In the genomic region with DNA sequence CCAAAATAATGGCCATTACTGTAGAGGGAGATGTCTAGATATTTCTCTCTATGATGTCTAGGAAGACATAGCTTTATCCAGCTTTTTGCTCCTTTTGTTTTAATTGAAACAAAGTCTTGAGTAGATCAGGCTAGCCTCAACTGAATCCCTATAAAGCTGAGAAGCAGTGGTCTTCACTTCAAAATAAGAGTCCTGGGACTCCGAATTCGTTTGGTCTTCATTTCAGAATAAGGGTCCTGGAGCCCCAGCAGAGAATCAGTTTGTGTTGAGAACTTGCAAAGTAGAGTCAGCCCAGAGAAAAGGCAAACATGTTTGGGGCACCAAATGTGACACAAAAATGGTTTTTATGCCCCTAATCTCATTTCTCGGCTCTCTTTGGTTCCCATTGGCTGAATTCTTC, we compare ENCODE assay signal across 20 mouse cellular contexts. TPM values are rescaled to one million over a fixed set of nuclear protein-coding genes. Genes with fewer than 3 reads are reported as not detected.
A peak's percentile ranks its signal among the peaks of the same experiment; 100 is the strongest.
DNase-seq lines count a peak whose midpoint lies in the region; ATAC-seq and TF ChIP-seq lines count a peak whose summit lies in the region.
"Had no signal": no experiment of that assay in that cellular context is flagged by ENCODE, and none has a peak within 500 bp of the region (broad histone marks: within the 10 kb centered on the region; RNA-seq: fewer than 3 reads in every experiment).

No protein-coding gene starts in this region.

- H3K4me1 ChIP-seq in hindbrain, postnatal 0 days (ENCODE audit: insufficient read depth, low read length) = no peaks in the 10 kb centered on the region
- H3K4me1 ChIP-seq in hindbrain, embryonic 13.5 days (replicated peaks) = peaks cover 13% of the 10 kb centered on the region
- 0 out of 4 replicates have a peak, but pooled peaks cover 0 to 3% of the 10 kb centered on the region in 2 experiments for H3K4me1 ChIP-seq in MEL (ENCODE audit: control insufficient read depth in 1 of 2, insufficient read depth in 2 of 2, low read length in 2 of 2)
- peaks cover 10% of the 10 kb centered on the region for H3K4me1 ChIP-seq in liver, embryonic 12.5 days

- H3K4me2 ChIP-seq in hindbrain, postnatal 0 days (ENCODE audit: low read depth, low read length) = no peak overlapping the region
- no peak overlapping the region for H3K4me2 ChIP-seq in hindbrain, embryonic 13.5 days
- H3K4me2 ChIP-seq in liver, embryonic 12.5 days = no peak overlapping the region
- H3K4me2 ChIP-seq: heart, embryonic 13.5 days; liver, embryonic 15.5 days had no signal

- no peak overlapping the region for H3K4me3 ChIP-seq in hindbrain, postnatal 0 days (ENCODE audit: low read length)
- H3K4me3 ChIP-seq in hindbrain, embryonic 13.5 days = no peak overlapping the region
- H3K4me3 ChIP-seq in MEL (ENCODE audit: control insufficient read depth in 1 of 2, insufficient read depth in 1 of 2, low read depth in 2 of 2, low read length in 2 of 2) = no peak overlapping the region
- H3K4me3 ChIP-seq in liver, embryonic 12.5 days = no peak overlapping the region
- H3K4me3 ChIP-seq: erythroblast, embryonic 14.5 days; heart, embryonic 13.5 days; left cerebral cortex, adult 2 months; limb, embryonic 12.5 days; liver, embryonic 15.5 days had no signal

- H3K79me2 ChIP-seq in MEL (ENCODE audit: control insufficient read depth, insufficient read depth, low read length, poor library complexity) = no peaks in the 10 kb centered on the region

- TF ChIP-seq POLR2A in MEL (IDR thresholded peaks at IDR 0.05; ENCODE audit: control insufficient read depth in 1 of 2, insufficient read depth in 1 of 2, low read depth in 1 of 2, low read length in 2 of 2, poor library complexity in 1 of 2) = no peak

- no peaks in the 10 kb centered on the region for H3K9me3 ChIP-seq in hindbrain, postnatal 0 days (ENCODE audit: low read length)
- no peaks in the 10 kb centered on the region for H3K9me3 ChIP-seq in hindbrain, embryonic 13.5 days
- no peaks in the 10 kb centered on the region for H3K9me3 ChIP-seq in MEL (replicated peaks; ENCODE audit: insufficient read depth, low read length)
- no peaks in the 10 kb centered on the region for H3K9me3 ChIP-seq in liver, embryonic 12.5 days (replicated peaks)
- H3K9me3 ChIP-seq: heart, embryonic 13.5 days; limb, embryonic 12.5 days; liver, embryonic 15.5 days had no signal

- H3K36me3 ChIP-seq in hindbrain, postnatal 0 days (ENCODE audit: insufficient read depth, low read length) = no peaks in the 10 kb centered on the region
- H3K36me3 ChIP-seq in hindbrain, embryonic 13.5 days = no peaks in the 10 kb centered on the region
- no peaks in the 10 kb centered on the region; a peak in 2 of 4 replicates for H3K36me3 ChIP-seq in MEL (ENCODE audit: control insufficient read depth in 1 of 2, insufficient read depth in 2 of 2, low read length in 2 of 2)
- H3K36me3 ChIP-seq in liver, embryonic 12.5 days = no peaks in the 10 kb centered on the region
- H3K36me3 ChIP-seq: heart, embryonic 13.5 days; limb, embryonic 12.5 days; liver, embryonic 15.5 days had no signal

- WGBS in hindbrain, postnatal 0 days = 32% methylated on average over 3 of the region's 3 CpGs
- WGBS in hindbrain, embryonic 13.5 days = 37% methylated on average over 3 of the region's 3 CpGs
- 19% methylated on average over 3 of the region's 3 CpGs for WGBS in liver, embryonic 12.5 days (ENCODE audit: insufficient replicate concordance)

- no peak for TF ChIP-seq CTCF in hindbrain, postnatal 0 days (IDR thresholded peaks at IDR 0.05; ENCODE audit: low read depth)
- TF ChIP-seq CTCF in MEL (IDR thresholded peaks at IDR 0.05 in 2 of 3, conservative IDR thresholded peaks at IDR 0.05 in 1 of 3; ENCODE audit: control insufficient read depth in 1 of 3, insufficient read depth in 1 of 3, low read depth in 2 of 3, low read length in 3 of 3, poor library complexity in 1 of 3, severe bottlenecking in 1 of 3) = no peak

- peak; percentile 46 for DNase-seq in hindbrain, postnatal 0 days (ENCODE audit: low spot score)
- DNase-seq in A20 (ENCODE audit: low read depth, low spot score) = peak; percentile 86
- peak; percentile 36 for DNase-seq in MEL (ENCODE audit: low read depth, low spot score)
- peak; percentile 40 for DNase-seq in embryo, embryonic 9.5 days (ENCODE audit: extremely low spot score)
- no peak for DNase-seq in testis, postnatal 14 days (ENCODE audit: low spot score)
- DNase-seq: cerebellum, adult 11-12 months; heart, postnatal 4 days; kidney, adult 18-20 months; thymus, adult 18-20 months had no signal

- H3K27ac ChIP-seq in hindbrain, postnatal 0 days = no peak overlapping the region
- H3K27ac ChIP-seq in hindbrain, embryonic 13.5 days = no peak overlapping the region
- H3K27ac ChIP-seq in MEL (ENCODE audit: control insufficient read depth, low read depth, low read length) = no peak overlapping the region
- no peak overlapping the region for H3K27ac ChIP-seq in liver, embryonic 12.5 days
- H3K27ac ChIP-seq: heart, embryonic 13.5 days; left cerebral cortex, adult 2 months; limb, embryonic 12.5 days; liver, embryonic 15.5 days had no signal

- H3K9ac ChIP-seq in hindbrain, postnatal 0 days (replicated peaks; ENCODE audit: low read length) = no peak overlapping the region
- H3K9ac ChIP-seq in hindbrain, embryonic 13.5 days = no peak overlapping the region
- no peak overlapping the region for H3K9ac ChIP-seq in MEL (ENCODE audit: control insufficient read depth, low read depth, low read length, poor library complexity, severe bottlenecking)
- no peak overlapping the region for H3K9ac ChIP-seq in liver, embryonic 12.5 days
- H3K9ac ChIP-seq: heart, embryonic 13.5 days; limb, embryonic 12.5 days; liver, embryonic 15.5 days had no signal

- ATAC-seq in hindbrain, postnatal 0 days = no peak
- ATAC-seq in hindbrain, embryonic 13.5 days (ENCODE audit: low FRiP score) = no peak
- ATAC-seq in CD4-positive, CD25-positive, alpha-beta regulatory T cell, adult 4 months = no peak
- no peak for ATAC-seq in liver, embryonic 12.5 days

- H3K27me3 ChIP-seq in hindbrain, postnatal 0 days (ENCODE audit: insufficient read depth, low read length) = peaks cover 22% of the 10 kb centered on the region
- H3K27me3 ChIP-seq in hindbrain, embryonic 13.5 days = peaks cover 68% of the 10 kb centered on the region
- H3K27me3 ChIP-seq in MEL (ENCODE audit: control insufficient read depth in 1 of 2, insufficient read depth in 2 of 2, low read length in 2 of 2) = peaks cover 0 to 6% of the 10 kb centered on the region in 2 experiments; a peak in 3 of 4 replicates
- peaks cover 88% of the 10 kb centered on the region for H3K27me3 ChIP-seq in liver, embryonic 12.5 days (replicated peaks)

- no peak for TF ChIP-seq RAD21 in MEL (IDR thresholded peaks at IDR 0.05; ENCODE audit: low read depth, low read length)

- no peak for TF ChIP-seq EP300 in MEL (IDR thresholded peaks at IDR 0.05; ENCODE audit: low read depth in 1 of 2, low read length in 2 of 2)

TF ChIP-seq in MEL, 35 proteins besides CTCF, POLR2A, EP300 and RAD21:
- no peak for TF ChIP-seq ZKSCAN1 (IDR thresholded peaks at IDR 0.05; ENCODE audit: low read depth, low read length)
- no peak for TF ChIP-seq MEF2A (IDR thresholded peaks at IDR 0.05; ENCODE audit: extremely low read depth, insufficient replicate concordance, low read depth, low read length, poor library complexity, severe bottlenecking)
- no peak for TF ChIP-seq NELFE (IDR thresholded peaks at IDR 0.05; ENCODE audit: low read depth, low read length)
- no peak for TF ChIP-seq SMC3 (IDR thresholded peaks at IDR 0.05; ENCODE audit: low read depth, low read length)
TF ChIP-seq in MEL: peak in this region for 0.

RNA-seq across cellular contexts. Expression of gene Ifnlr1, which starts 1.4 kb away (rescaled TPM):
- 0.22 and 0.58 TPM in 2 replicates for total RNA-seq in hindbrain, postnatal 0 days (2014; rRNA removed)
- polyA plus RNA-seq in hindbrain, postnatal 0 days (2015; fragmentation: Nextera tagmentation; extraction: Ambion mirVana) = 0.11 and 0.23 TPM in 2 replicates
- 0.14 and 0.42 TPM in 2 replicates for polyA plus RNA-seq in hindbrain, embryonic 13.5 days (2015; fragmentation: Nextera tagmentation; extraction: Ambion mirVana)
- not detected in 2 replicates for total RNA-seq in MEL (2012; rRNA removed)
- under 1 TPM in 1 of 2 experiments, not detected in 1; 0.03 TPM for polyA plus RNA-seq in MEL (2012; ENCODE audit: insufficient read depth in 1 of 2, insufficient read length in 2 of 2, low read depth in 1 of 2, low replicate concordance in 2 of 2, missing spikeins in 1 of 2)
- not detected for polyA plus RNA-seq in CD4-positive, CD25-positive, alpha-beta regulatory T cell, adult 4 months (2017; shearing (Covaris generic))
- 0.06 and 0.07 TPM in 2 replicates for polyA plus RNA-seq in liver, embryonic 12.5 days (2016; fragmentation: Nextera tagmentation; extraction: Ambion mirVana)
- polyA plus RNA-seq: erythroblast, embryonic 14.5 days had no signal

RNA-seq across cellular contexts. Expression of gene Il22ra1, which starts 43.2 kb away (rescaled TPM):
- total RNA-seq in hindbrain, postnatal 0 days (2014; rRNA removed) = 0.84 TPM in 1 of 2 replicates, not detected in the other
- polyA plus RNA-seq in hindbrain, postnatal 0 days (2015; fragmentation: Nextera tagmentation; extraction: Ambion mirVana) = not detected in 2 replicates
- not detected in 2 replicates for polyA plus RNA-seq in hindbrain, embryonic 13.5 days (2015; fragmentation: Nextera tagmentation; extraction: Ambion mirVana)
- total RNA-seq in MEL (2012; rRNA removed) = not detected in 2 replicates
- polyA plus RNA-seq in MEL (2012; ENCODE audit: insufficient read depth in 1 of 2, insufficient read length in 2 of 2, low read depth in 1 of 2, low replicate concordance in 2 of 2, missing spikeins in 1 of 2) = under 1 TPM in 1 of 2 experiments, not detected in 1; 0.03 TPM
- polyA plus RNA-seq in CD4-positive, CD25-positive, alpha-beta regulatory T cell, adult 4 months (2017; shearing (Covaris generic)) = not detected
- 0.19 and 0.37 TPM in 2 replicates for polyA plus RNA-seq in liver, embryonic 12.5 days (2016; fragmentation: Nextera tagmentation; extraction: Ambion mirVana)
- total RNA-seq: megakaryocyte progenitor cell, adult 5-6 weeks had no signal
- polyA plus RNA-seq: heart, embryonic 13.5 days; limb, embryonic 12.5 days; midbrain, postnatal 0 days; neural tube, embryonic 11.5 days had no signal
